ENCODE assay signal across 8 mouse cellular contexts in genomic region chr15:82901306-82901705, GRCm38 (mm10).
DNase-seq lines count a peak whose midpoint lies in the region; ATAC-seq lines count a peak whose summit lies in the region.
"Had no signal": no experiment of that assay in that cellular context is flagged by ENCODE, and none has a peak within 500 bp of the region (broad histone marks: within the 10 kb centered on the region; RNA-seq: fewer than 3 reads in every experiment).

No protein-coding gene starts in this region.

- peaks cover 48% of the 10 kb centered on the region for H3K4me1 ChIP-seq in embryonic facial prominence, embryonic 12.5 days

- H3K4me3 ChIP-seq in embryonic facial prominence, embryonic 12.5 days: no peak overlapping the region

- no peak overlapping the region for H3K4me2 ChIP-seq in embryonic facial prominence, embryonic 12.5 days (replicated peaks)

- 0 out of 2 replicates have a peak overlapping the region, but pooled peaks have one; percentile 47 for H3K27ac ChIP-seq in embryonic facial prominence, embryonic 12.5 days

- ATAC-seq in embryonic facial prominence, embryonic 12.5 days (ENCODE audit: insufficient number of reproducible peaks, insufficient read depth, low FRiP score, low TSS enrichment): no peak
- ATAC-seq: activated CD4-positive, CD25-positive, alpha-beta regulatory T cell, adult 4 months had no signal

- H3K9me3 ChIP-seq in embryonic facial prominence, embryonic 12.5 days: no peaks in the 10 kb centered on the region

- WGBS in embryonic facial prominence, embryonic 12.5 days: 16% methylated on average over 6 of the region's 6 CpGs

- H3K9ac ChIP-seq in embryonic facial prominence, embryonic 12.5 days: no peak overlapping the region

- no peaks in the 10 kb centered on the region for H3K27me3 ChIP-seq in embryonic facial prominence, embryonic 12.5 days

- peak; percentile 27 for DNase-seq in left cerebral cortex, postnatal 4 days
- no peak for DNase-seq in left cerebral cortex, postnatal 36 days (ENCODE audit: low spot score in 2 of 2)
- DNase-seq in ZHBTc4 (ENCODE audit: low read depth, low spot score): peak; percentile 94
- DNase-seq in neural tube, embryonic 10.5 days (ENCODE audit: extremely low spot score, low spot score): peak; percentile 33
- no peak for DNase-seq in frontal cortex, postnatal 10 days (ENCODE audit: low spot score in 2 of 2)
- DNase-seq in cerebellum, adult 18-20 months: no peak

- no peaks in the 10 kb centered on the region for H3K36me3 ChIP-seq in embryonic facial prominence, embryonic 12.5 days

- intact Hi-C loops in left cerebral cortex, postnatal 4 days (cut with DNase I): loop anchor here (10.0 kb wide), 1 partner anchor 133 kb away; the partner anchor contains the start of gene Nfam1
- intact Hi-C loops in left cerebral cortex, postnatal 36 days (cut with DNase I): loop anchor here (5.0 kb wide), 1 partner anchor 94 kb away; no protein-coding TSS in a partner anchor

Comparison
In these comparisons a context has a peak if more than half of its experiments do, and no peak if none do; other contexts are left out.
1. DNase-seq: peak in left cerebral cortex, postnatal 4 days (single experiment), ZHBTc4 (single experiment) and neural tube, embryonic 10.5 days (single experiment); none in left cerebral cortex, postnatal 36 days (0 of 2), frontal cortex, postnatal 10 days (0 of 2) and cerebellum, adult 18-20 months (0 of 2).